Mouse (Mus musculus) intestine, embryonic 16.5 days (tissue): ENCODE results near the gene Rac3. TPM values are rescaled to one million over a fixed set of nuclear protein-coding genes. Genes with fewer than 3 reads are reported as not detected.
A peak's percentile ranks its signal among the peaks of the same experiment; 100 is the strongest.

ENCODE experiments used
- ATAC-seq: fragments of 200-750 bp; cut with Nextera tagmentation; 2 replicates; pipeline ENCODE4 v1.8.0; 2017; ENCODE audit warnings: moderate TSS enrichment, moderate library complexity
- H3K27ac ChIP-seq: fragments of 300-500 bp; sonication (generic); 2 replicates; pipeline ENCODE4 v1.5.1; 2014; ENCODE audit warnings: mild to moderate bottlenecking, low read length
- H3K27me3 ChIP-seq: fragments of 300-500 bp; sonication (generic); replicated peaks from 2 replicates; pipeline ENCODE4 v1.6.1; 2014; ENCODE audit warnings: low read length, control low read depth, mixed read lengths; ENCODE audit not compliant: control insufficient read depth, insufficient read depth
- H3K36me3 ChIP-seq: fragments of 300-500 bp; sonication (generic); 2 replicates; pipeline ENCODE4 v1.6.1; 2014; ENCODE audit warnings: low read length, control low read depth; ENCODE audit not compliant: control insufficient read depth, insufficient read depth
- H3K4me1 ChIP-seq: fragments of 300-500 bp; sonication (generic); 2 replicates; pipeline ENCODE4 v1.6.1; 2014; ENCODE audit warnings: low read length, control low read depth, mixed read lengths; ENCODE audit not compliant: control insufficient read depth, insufficient read depth
- H3K4me2 ChIP-seq: fragments of 300-500 bp; sonication (generic); 2 replicates; pipeline ENCODE4 v1.6.1; 2014; ENCODE audit warnings: low read depth, low read length, control low read depth
- H3K4me3 ChIP-seq: fragments of 300-500 bp; sonication (generic); 2 replicates; pipeline ENCODE4 v1.5.1; 2014; ENCODE audit warnings: mild to moderate bottlenecking, low read length
- H3K9ac ChIP-seq: fragments of 300-500 bp; sonication (generic); 2 replicates; pipeline ENCODE4 v1.6.1; 2014; ENCODE audit warnings: low read depth, low read length
- H3K9me3 ChIP-seq: fragments of 300-500 bp; sonication (generic); 2 replicates; pipeline ENCODE4 v1.6.1; 2016; ENCODE audit warnings: low read length, control low read depth; ENCODE audit not compliant: control insufficient read depth
- WGBS: fragments of 180-500 bp; shearing (Covaris S2); extraction: QIAGEN DNeasy Blood & Tissue Kit; methylation state at CpG from one replicate; pipeline ENCODE4 v1.1.7; 2014; 5-methylcytosine and 5-hydroxymethylcytosine counted together
- polyA plus RNA-seq: library from polyadenylated mRNA; unstranded; fragments of >200 nt; fragmentation: Nextera tagmentation; extraction: Ambion mirVana; gene quantifications from 2 replicates; pipeline ENCODE4 v1.2.1, GENCODE M21; 2015

The Rac3 gene
- polyA plus RNA-seq, 1 experiment from 2014 or later, result 31.2 TPM

DNA sequence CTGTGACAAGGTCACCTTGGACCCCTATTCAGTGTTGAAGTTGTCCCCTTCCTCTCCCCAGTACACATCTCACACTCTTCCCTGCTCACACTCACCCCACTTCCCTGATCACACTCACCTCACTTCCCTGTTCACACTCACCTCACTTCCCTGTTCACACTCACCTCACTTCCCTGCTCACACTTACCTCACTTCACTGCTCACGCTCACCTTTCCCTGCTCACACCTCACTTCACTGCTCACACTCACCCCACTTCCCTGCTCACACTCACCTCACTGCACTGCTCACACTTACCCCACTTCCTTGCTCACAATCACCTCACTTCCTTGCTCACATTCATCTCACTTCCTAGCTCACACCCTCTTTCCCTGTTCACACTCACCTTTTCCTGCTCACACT lies 10.1 kb downstream of the Rac3 start:
- Histone ChIP-seq H3K4me1 (peaks cover 5% of the 10 kb centered on the region), H3K36me3 (no peaks in the 10 kb centered on the region), H3K9ac (no peak overlapping the region), H3K4me3 (no peak overlapping the region), H3K27ac (no peak overlapping the region), H3K9me3 (no peaks in the 10 kb centered on the region), H3K27me3 (no peaks in the 10 kb centered on the region), H3K4me2 (no peak overlapping the region)
- ATAC-seq, result no peak
- WGBS, result 89% methylated on average over 1 of the region's 1 CpGs

- WGBS, result 72% methylated on average over 12 of the region's 12 CpGs
Observed at GRCm38 (mm10) chr11:120731858-120732680, 10.8 kb downstream of the Rac3 start, which contains the start of gene Cbr2. Gene Cbr2 (minus strand): TSS chr11:120732114.

DNA sequence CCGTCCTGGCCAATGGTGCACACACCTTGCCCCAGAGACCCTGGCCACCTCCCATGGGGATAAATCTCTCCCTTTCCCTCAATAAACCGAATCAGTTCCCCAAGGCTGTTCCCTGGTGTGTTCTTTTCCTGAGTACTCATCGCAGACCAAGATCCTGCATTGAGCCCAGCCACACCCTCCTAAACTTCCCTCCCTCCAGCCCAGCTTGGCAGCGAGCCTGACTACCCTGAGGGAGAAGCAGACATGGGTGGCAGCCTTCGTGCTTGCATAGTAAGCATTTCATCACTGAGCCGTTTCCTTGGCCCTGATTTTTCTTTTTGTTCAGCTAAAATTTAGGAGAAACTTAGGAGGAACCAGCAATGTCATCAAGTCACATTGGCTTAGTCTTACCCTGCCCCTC lies 12.3 kb downstream of the Rac3 start:
- no peak for ATAC-seq
- Histone ChIP-seq H3K27me3 (no peaks in the 10 kb centered on the region), H3K4me3 (no peak overlapping the region), H3K9me3 (no peaks in the 10 kb centered on the region), H3K4me2 (no peak overlapping the region), H3K9ac (no peak overlapping the region), H3K36me3 (no peaks in the 10 kb centered on the region), H3K27ac (no peak overlapping the region), H3K4me1 (no peaks in the 10 kb centered on the region)
- 51% methylated on average over 6 of the region's 6 CpGs for WGBS

More at GRCm38 (mm10) chr11:120731858-120732680, 10.8 kb downstream of the Rac3 start, which contains the start of gene Cbr2:
- ATAC-seq, result no peak
- Histone ChIP-seq H3K27me3 (no peaks in the 10 kb centered on the region), H3K4me3 (no peak within 1 kb of the TSS), H3K27ac (no peak within 1 kb of the TSS), H3K4me1 (no peaks in the 10 kb centered on the region), H3K9me3 (no peaks in the 10 kb centered on the region), H3K4me2 (no peak within 1 kb of the TSS), H3K9ac (no peak within 1 kb of the TSS), H3K36me3 (no peaks in the 10 kb centered on the region)

GRCm38 (mm10) chr11:120736424-120736823 lies 15.2 kb downstream of the Rac3 start:
- no peak overlapping the region for H3K4me3 ChIP-seq
- H3K4me2 ChIP-seq, result no peak overlapping the region
- no peaks in the 10 kb centered on the region for H3K9me3 ChIP-seq
- H3K9ac ChIP-seq, result no peak overlapping the region
- 77% methylated on average over 6 of the region's 6 CpGs for WGBS
- H3K27me3 ChIP-seq, result no peaks in the 10 kb centered on the region
- H3K4me1 ChIP-seq, result no peaks in the 10 kb centered on the region
- no peak overlapping the region for H3K27ac ChIP-seq
- no peak for ATAC-seq
- no peaks in the 10 kb centered on the region for H3K36me3 ChIP-seq

DNA sequence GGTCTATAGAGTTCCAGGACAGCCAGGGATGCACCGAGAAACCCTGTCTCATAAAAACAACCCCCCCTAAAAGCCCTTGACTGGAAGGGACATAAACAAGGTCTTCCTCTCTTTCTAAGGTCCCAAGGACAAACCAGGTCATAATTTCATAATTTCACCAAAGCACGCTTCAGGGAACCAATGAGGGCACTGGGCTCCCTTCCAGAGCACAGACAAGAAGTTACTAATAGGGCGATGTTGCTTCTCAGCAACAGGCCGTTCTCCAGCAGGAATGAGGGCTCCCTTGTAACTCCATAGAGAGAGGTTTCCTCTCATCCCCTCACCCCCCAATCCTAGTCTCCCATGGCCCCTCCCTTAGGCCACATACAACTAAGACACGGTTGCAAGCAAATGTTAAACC lies 19.7 kb downstream of the Rac3 start:
- Histone ChIP-seq H3K27ac (no peak overlapping the region), H3K9ac (no peak overlapping the region)

DNA sequence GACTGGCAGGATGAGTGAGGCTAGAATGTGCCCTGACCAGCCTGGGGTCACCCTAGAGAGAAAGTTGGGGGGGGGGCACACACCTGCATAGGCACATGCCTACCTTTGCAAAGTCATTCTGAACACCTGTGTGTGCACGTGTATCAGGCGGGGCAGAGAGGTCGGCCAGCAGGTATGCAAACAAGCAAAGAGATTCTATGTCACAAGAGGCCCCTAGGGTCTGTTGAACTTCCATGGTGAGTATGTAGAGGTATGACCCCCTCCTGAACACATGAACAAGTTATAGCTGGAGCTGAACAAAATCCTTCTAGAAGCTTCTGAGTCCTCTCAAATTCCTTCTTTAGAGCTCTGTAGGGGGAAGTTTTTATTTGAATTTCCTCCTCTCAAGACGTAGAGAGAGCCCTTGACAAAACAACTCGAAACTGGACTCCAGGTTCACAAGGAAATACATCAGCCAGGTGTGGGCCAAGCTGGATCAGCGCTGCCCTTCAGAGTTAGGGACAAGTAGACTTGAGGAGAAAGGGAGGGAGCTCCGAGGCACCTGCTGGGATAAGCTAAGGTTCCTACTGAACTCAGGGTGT lies 22.9 kb downstream of the Rac3 start:
- 65% methylated on average over 7 of the region's 7 CpGs for WGBS
- Histone ChIP-seq H3K9me3 (no peaks in the 10 kb centered on the region), H3K27ac (no peak overlapping the region)

More for the DNA sequence above, 19.7 kb downstream of the Rac3 start:
- no peak for ATAC-seq
- Histone ChIP-seq H3K36me3 (no peaks in the 10 kb centered on the region), H3K27me3 (no peaks in the 10 kb centered on the region), H3K4me3 (no peak overlapping the region), H3K4me1 (0 out of 2 replicates have a peak, but pooled peaks cover 2% of the 10 kb centered on the region), H3K9me3 (no peaks in the 10 kb centered on the region), H3K4me2 (no peak overlapping the region)
- 86% methylated on average over 5 of the region's 5 CpGs for WGBS

GRCm38 (mm10) chr11:120747974-120748373 lies 26.7 kb downstream of the Rac3 start:
- H3K9me3 ChIP-seq, result no peaks in the 10 kb centered on the region
- H3K36me3 ChIP-seq, result no peaks in the 10 kb centered on the region
- no peak for ATAC-seq
- H3K9ac ChIP-seq, result no peak overlapping the region
- 71% methylated on average over 4 of the region's 4 CpGs for WGBS
- 0 out of 2 replicates have a peak, but pooled peaks cover 2% of the 10 kb centered on the region for H3K4me1 ChIP-seq
- H3K27ac ChIP-seq, result no peak overlapping the region
- no peak overlapping the region for H3K4me3 ChIP-seq
- no peak overlapping the region for H3K4me2 ChIP-seq
- no peaks in the 10 kb centered on the region for H3K27me3 ChIP-seq

More for the DNA sequence above, 22.9 kb downstream of the Rac3 start:
- H3K9ac ChIP-seq, result 0 out of 2 replicates have a peak overlapping the region, but pooled peaks have one; percentile 11
- no peaks in the 10 kb centered on the region for H3K27me3 ChIP-seq
- no peak for ATAC-seq
- no peaks in the 10 kb centered on the region for H3K36me3 ChIP-seq
- H3K4me1 ChIP-seq, result 0 out of 2 replicates have a peak, but pooled peaks cover 2% of the 10 kb centered on the region
- H3K4me2 ChIP-seq, result no peak overlapping the region
- no peak overlapping the region for H3K4me3 ChIP-seq

DNA sequence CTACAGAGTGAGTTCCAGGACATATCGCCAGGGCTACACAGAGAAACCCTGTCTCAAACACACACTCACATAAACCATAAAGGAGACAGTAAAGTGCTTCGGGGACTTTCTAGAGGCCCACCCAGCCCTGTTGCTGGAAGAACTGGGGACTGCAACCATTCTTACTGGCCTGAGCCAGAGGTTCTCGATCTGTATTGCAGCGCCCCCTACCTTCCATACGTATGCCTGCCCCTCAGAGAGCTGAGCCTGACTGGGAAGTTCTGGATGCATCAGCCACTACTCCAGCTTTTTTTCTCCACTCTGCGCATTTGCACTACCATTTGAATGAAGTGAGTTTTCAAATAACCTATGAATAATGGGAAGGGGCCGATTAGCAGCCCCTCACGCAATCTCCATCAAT lies 28.2 kb downstream of the Rac3 start:
- Histone ChIP-seq H3K27me3 (no peaks in the 10 kb centered on the region), H3K36me3 (no peaks in the 10 kb centered on the region), H3K4me3 (no peak overlapping the region), H3K9ac (no peak overlapping the region), H3K27ac (no peak overlapping the region), H3K9me3 (no peaks in the 10 kb centered on the region), H3K4me2 (no peak overlapping the region), H3K4me1 (no peaks in the 10 kb centered on the region)
- 64% methylated on average over 8 of the region's 8 CpGs for WGBS
- no peak for ATAC-seq

DNA sequence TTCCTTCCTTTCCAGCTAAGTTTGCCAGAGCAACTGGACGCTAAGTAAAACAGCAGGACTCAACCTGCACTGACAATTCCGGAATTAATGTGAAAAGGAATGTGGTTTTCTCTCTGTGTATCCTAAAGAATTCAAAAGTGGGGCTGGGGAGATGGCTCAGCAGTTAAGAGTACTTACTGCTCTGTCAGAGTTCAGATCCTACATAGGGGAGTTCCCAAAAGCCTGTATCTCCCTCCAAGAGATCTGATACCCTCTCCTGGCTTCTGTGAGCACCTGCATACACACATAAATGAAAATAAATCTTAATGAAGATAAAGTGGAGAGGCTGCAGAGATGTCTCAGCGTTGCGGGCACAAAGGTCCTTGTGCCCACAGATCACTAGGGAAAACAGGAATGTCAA lies 30.3 kb downstream of the Rac3 start:
- Histone ChIP-seq H3K9ac (no peak overlapping the region), H3K4me3 (no peak overlapping the region), H3K4me1 (no peaks in the 10 kb centered on the region), H3K27me3 (no peaks in the 10 kb centered on the region), H3K27ac (no peak overlapping the region), H3K36me3 (no peaks in the 10 kb centered on the region), H3K4me2 (no peak overlapping the region), H3K9me3 (no peaks in the 10 kb centered on the region)
- 76% methylated on average over 4 of the region's 4 CpGs for WGBS
- no peak for ATAC-seq
